Mouse (Mus musculus) mesoderm, embryonic 11.5 days (tissue): Measurements from ENCODE around the gene Rai2.

ENCODE experiments used
- DNase-seq: peaks from one replicate; pipeline ENCODE4 v3.0.0-alpha.2; 2012; ENCODE audit warnings: low read depth, low spot score

The Rai2 gene

DNA sequence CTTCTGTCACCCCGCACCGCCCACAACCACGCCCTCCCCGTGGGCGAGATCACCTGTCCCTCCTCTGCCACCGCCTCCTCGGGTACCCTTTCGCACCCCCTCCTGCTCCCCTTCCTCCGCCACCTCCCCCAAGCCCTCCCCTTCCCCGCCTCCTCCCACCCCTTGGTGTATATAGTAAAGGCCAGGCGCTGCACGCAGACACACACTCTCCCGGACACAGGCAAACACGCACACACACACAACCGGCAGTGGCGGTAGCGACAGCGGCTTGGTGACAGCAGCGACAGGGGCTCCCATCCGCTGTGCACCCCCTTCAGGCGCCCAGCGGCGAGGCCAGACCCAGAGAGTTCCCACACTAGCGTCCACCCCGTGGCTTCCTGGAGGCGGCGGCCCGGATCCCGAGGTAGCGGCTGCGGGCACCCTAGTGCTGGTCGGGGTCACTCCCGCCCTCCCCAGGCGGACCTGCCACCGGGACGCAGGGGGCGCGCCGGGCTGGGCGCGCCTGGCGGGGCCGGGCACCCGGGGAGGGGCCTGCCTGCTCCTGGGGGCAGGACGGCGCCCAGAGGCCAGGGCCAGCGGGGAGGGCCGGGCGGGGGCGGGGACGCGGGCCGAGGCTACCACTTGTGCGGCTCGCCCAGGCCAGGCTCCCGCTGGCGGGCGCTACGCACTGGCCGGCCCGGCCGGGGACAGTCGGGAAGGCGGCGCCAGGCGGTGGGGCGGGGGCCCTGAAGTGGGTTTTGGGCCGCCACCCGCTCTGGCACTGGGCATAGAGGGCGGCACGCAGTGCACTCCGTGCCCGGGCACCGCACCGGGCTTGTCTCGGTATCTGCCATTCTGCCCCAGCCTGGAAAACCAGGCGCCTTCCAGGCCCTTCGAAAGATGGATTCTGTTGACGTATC lies at the start of gene Rai2:
Gene Rai2 (plus strand): TSS at position 205 of the 899 bp plus-strand sequence.
- DNase-seq: peak; percentile 21

- no peak for DNase-seq
These were observed 27.5 kb upstream of the Rai2 start for GRCm38 (mm10) chrX:161689336-161689735.

DNA sequence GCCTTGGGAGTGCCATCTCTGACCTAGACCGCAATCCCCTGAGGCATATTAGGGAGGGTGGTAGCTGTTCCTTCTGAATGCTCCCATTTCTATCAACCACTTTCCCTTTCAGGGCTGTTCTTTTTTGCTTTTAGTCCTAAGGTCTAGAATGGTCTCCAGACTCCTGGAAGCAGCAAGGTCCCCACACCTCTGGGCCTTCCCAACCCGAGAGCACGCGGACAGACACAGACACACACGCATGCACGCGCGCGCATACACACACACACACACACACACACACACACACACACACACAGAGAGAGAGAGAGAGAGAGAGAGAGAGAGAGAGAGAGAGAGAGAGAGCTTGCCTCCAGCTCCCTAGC lies 385 bp upstream of the Rai2 start:
- DNase-seq: no peak

- DNase-seq: no peak
These were observed 1.0 kb downstream of the Rai2 start for GRCm38 (mm10) chrX:161717764-161718382.

- DNase-seq: no peak
These were observed 1.7 kb downstream of the Rai2 start for GRCm38 (mm10) chrX:161718548-161718947.

GRCm38 (mm10) chrX:161721082-161721481 lies 4.2 kb downstream of the Rai2 start:
- DNase-seq: no peak

- no peak for DNase-seq
These were observed 6.5 kb downstream of the Rai2 start for GRCm38 (mm10) chrX:161723391-161723808.

DNA sequence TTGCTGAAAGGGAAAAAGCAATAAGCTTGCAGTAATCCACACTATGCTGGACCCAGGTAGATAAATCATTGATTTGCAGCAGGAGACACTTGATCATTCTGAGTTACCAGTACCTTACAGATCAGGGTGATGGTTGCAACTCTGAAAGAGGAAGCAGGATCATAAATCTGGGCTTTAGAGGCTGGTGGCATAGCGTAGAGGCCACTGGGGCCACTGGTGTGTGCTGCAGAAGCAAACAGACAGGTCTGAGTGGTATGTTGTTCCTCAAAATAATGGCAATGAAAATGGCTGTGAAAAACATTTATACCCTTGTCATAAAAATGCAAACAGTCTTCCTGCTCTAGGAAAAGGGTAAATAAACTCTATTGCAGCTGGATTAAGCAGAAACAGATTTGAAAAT lies 9.4 kb downstream of the Rai2 start:
- no peak for DNase-seq

GRCm38 (mm10) chrX:161728507-161728906 lies 11.6 kb downstream of the Rai2 start:
- DNase-seq: no peak

DNA sequence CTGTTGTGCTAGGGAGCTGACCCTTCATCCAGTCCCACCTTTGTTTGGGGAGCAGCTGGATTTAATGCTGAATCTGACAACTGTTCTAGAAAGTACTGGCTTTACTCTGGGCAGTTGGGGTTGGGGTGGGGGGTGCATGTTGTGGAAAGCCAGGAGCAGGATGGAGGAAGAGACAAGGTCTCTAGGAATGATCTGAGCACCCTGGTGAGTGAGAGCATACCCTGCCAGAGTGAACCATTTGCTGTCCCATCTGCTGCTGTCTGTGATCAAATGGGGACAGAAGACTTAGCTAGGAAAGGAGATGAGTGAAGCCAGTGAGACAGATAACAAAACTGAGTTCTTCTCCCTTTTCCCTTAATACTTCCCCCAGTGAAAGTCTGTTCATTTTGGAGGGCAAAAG lies 13.2 kb downstream of the Rai2 start:
- DNase-seq: no peak

DNA sequence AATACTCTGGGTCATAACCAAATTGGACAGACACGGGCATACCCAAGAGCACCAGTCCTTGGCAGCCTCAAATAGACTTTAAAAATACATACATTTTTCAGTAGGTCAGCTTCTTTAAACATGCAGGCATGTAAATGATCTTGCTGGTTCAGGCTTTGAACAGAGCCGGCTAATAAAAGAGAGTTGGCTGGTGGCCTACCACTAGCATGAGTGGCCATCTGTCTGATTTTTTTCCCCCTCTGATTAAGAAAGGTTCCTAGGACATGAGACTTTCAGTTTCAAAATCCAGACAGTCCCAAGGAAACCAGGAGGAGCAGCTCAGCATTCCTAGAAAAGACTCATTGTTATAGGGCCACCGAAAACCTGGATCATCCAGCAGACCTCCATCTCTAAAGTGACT lies 15.0 kb downstream of the Rai2 start:
- DNase-seq: no peak

DNA sequence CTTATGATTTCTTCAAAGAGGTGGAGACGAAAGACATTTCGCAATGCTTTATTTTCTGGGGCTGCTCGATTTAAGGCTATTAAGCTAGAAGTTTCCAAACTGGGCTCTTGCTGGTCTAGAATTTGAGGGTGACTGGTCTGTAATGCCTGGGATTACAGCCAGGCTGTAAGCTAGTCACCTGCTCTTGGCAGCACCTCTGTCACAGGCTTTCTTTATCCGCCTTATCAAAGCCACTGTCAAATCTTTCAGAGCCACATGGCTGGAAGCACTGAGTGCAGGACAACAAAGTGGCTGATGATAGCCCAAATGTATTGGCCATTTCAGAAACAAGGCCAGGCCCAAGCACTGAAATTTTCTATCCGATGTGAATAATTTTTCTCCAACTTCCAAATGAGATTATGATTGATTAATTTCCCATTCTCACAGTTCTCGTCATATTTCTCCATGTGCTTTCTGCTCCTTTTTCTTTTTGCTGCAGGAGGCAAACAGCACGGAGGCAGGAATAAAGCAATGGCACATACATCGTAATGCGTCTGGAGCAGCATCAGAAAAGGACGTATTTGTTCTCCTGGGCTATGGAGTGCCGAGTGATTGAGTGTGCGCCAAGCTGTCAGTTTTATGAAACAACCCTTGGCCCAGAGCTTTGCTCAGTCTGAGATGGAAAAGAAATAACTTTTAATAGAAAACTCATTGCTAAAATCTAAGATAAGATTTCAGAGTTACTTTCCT lies 16.9 kb downstream of the Rai2 start:
- DNase-seq: no peak

GRCm38 (mm10) chrX:161734310-161734676 lies 17.4 kb downstream of the Rai2 start:
- DNase-seq: no peak

GRCm38 (mm10) chrX:161739374-161739773 lies 22.5 kb downstream of the Rai2 start:
- no peak for DNase-seq

GRCm38 (mm10) chrX:161743080-161743479 lies 26.2 kb downstream of the Rai2 start:
- DNase-seq: no peak

GRCm38 (mm10) chrX:161745296-161745695 lies 28.4 kb downstream of the Rai2 start:
- DNase-seq: no peak

DNA sequence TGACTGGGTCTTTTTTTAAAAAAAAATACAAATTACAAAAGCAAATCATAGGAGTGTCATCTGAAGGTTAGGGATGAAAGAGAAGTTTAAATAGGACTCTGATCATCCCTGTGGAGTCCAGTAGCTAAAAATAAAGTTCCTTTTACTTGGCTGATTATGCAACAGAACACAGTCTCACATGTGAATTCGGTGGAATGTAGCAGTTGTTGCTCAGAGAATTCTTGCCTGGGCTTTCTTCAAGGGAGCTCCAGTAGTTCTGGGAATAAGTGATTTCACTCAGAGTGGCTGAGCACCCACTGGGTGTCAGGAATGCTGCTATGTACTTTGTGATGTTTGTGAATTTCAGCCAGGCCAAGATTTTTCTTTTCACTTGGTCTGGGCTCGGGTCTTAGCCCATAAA lies 30.5 kb downstream of the Rai2 start:
- DNase-seq: no peak

GRCm38 (mm10) chrX:161753514-161753913 lies 36.6 kb downstream of the Rai2 start:
- DNase-seq: no peak

GRCm38 (mm10) chrX:161776321-161776962 lies 59.6 kb downstream of the Rai2 start:
- peak; percentile 57 for DNase-seq

- no peak for DNase-seq
These were observed 63.6 kb downstream of the Rai2 start for GRCm38 (mm10) chrX:161780321-161781034.

DNA sequence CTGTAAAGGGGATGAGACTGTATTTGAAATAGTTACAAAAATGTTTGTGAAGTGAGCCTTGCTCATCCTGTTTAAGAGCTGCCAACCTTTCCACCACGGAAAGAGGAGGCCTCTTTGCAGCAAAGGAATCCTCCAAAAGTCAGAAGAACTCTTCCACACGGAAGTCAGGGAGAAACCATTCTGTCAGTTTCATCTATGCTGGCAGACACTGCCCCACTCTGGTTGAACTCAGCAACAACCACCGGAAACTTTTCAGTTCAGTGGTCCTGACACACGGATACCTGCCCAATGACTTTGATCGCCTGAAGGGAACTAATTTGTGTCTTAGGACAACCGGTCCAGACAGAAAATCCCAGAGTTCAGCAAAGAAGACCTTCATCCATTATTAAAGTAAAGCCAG lies 73.3 kb downstream of the Rai2 start:
- DNase-seq: peak; percentile 18
